Mouse (Mus musculus): ENCODE measurements at regions not wholly inside any gene's neighbourhood (a gene's known extent, or its start where the extent isn't known, plus 50 kb on each side); places are given as distances from the start of the nearest gene placed in this dataset.

GRCm38 (mm10) chr9:117922992-117923391, 117.3 kb upstream of the Azi2 start:
- TF ChIP-seq CTCF (IDR thresholded peaks at IDR 0.05; ENCODE audit: control insufficient read depth, insufficient read depth, insufficient read length) (no peak), MYOG (IDR thresholded peaks at IDR 0.05; ENCODE audit: control insufficient read depth, extremely low read depth, insufficient read length) (no peak), MAX (IDR thresholded peaks at IDR 0.05) (no peak), CEBPB (IDR thresholded peaks at IDR 0.05; ENCODE audit: low read depth) (no peak), USF1 (IDR thresholded peaks at IDR 0.05; ENCODE audit: low read depth) (no peak), FOSL1 (IDR thresholded peaks at IDR 0.05; ENCODE audit: insufficient read depth, low read length, poor library complexity, severe bottlenecking) (no peak), MYOD1 (IDR thresholded peaks at IDR 0.05; ENCODE audit: control insufficient read depth, insufficient read length, low read depth) (no peak)

Measured in C2C12 (cell line).